ENCODE assay signal across 24 mouse cellular contexts in the genomic region with DNA sequence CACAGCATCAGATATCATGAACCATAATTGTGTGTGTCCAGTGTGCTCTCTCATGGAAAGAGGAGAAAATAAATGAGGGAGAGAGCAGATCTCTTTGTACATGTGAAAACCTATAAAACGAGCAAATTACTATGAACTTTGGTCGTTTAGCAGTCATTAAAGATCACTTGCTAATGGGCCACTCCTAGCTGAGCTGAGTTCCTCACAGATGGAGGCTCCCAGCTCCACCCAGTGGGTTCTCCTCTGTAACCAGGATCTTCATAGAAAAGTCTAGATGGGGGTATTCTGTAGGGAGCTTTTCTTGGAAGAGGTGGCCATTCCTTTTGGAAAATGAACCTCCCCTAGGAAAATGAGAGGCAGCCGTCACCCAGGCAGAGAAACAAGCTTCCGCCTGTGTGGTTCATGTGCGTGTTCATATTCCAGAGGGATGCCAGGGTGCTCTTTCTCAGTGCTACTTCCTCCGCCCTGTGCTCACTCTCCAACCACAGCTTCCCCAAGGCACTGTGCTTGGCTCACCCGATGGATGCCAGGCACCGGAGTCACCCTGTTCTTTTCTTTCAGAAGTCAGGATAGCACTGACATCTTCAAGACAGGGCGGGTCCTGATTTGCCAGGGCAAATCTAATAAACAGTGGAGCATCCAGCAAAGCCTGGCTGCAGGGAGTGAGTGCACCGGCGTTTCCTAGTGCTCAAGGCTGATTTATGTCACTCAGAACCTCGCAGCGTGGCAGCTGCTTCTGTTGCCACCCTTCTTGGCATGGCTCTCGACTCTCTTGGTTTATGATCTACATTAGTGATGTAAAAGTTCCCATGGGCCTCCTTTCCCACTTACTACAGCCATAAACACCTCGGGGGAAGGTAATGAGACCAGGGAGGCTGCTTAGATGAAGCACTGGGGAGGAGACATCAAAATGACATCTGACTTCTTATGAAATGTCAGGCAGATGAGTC. TPM values are rescaled to one million over a fixed set of nuclear protein-coding genes. Genes with fewer than 3 reads are reported as not detected.
DNase-seq lines count a peak whose midpoint lies in the region; ATAC-seq and TF ChIP-seq lines count a peak whose summit lies in the region.
"Had no signal": no experiment of that assay in that cellular context is flagged by ENCODE, and none has a peak within 500 bp of the region (broad histone marks: within the 10 kb centered on the region; RNA-seq: fewer than 3 reads in every experiment).

No protein-coding gene starts in this region.

- no peak for DNase-seq in embryonic facial prominence, embryonic 10.5 days (ENCODE audit: low spot score)
- DNase-seq in 3134 (ENCODE audit: extremely low read depth, insufficient read length, low spot score), result peak; percentile 56
- no peak for DNase-seq in kidney, adult 8-10 months
- DNase-seq: layer of hippocampus, adult 9-11 months; right cerebral cortex, postnatal 14 days had no signal

- H3K4me2 ChIP-seq in embryonic facial prominence, embryonic 13.5 days, result no peak overlapping the region
- H3K4me2 ChIP-seq in intestine, embryonic 15.5 days (replicated peaks), result no peak overlapping the region
- H3K4me2 ChIP-seq: hindbrain, embryonic 12.5 days; limb, embryonic 13.5 days; liver, embryonic 15.5 days; midbrain, embryonic 15.5 days; stomach, embryonic 15.5 days had no signal

- 66% methylated on average over 15 of the region's 15 CpGs for WGBS in embryonic facial prominence, embryonic 13.5 days
- 79% methylated on average over 15 of the region's 15 CpGs for WGBS in embryonic facial prominence, embryonic 10.5 days
- WGBS in intestine, embryonic 15.5 days, result 58% methylated on average over 15 of the region's 15 CpGs

- TF ChIP-seq POLR2A in ES-Bruce4 (IDR thresholded peaks at IDR 0.05; ENCODE audit: insufficient read depth, low read length), result no peak

- no peaks in the 10 kb centered on the region for H3K36me3 ChIP-seq in embryonic facial prominence, embryonic 13.5 days
- H3K36me3 ChIP-seq in embryonic facial prominence, embryonic 10.5 days (replicated peaks), result no peaks in the 10 kb centered on the region
- H3K36me3 ChIP-seq in ES-Bruce4 (ENCODE audit: control insufficient read depth, insufficient read depth, low read length, poor library complexity, severe bottlenecking), result no peaks in the 10 kb centered on the region
- H3K36me3 ChIP-seq in intestine, embryonic 15.5 days, result no peaks in the 10 kb centered on the region
- H3K36me3 ChIP-seq: hindbrain, embryonic 12.5 days; limb, embryonic 13.5 days; liver, embryonic 15.5 days; midbrain, embryonic 15.5 days; stomach, embryonic 15.5 days had no signal

- TF ChIP-seq CTCF in ES-Bruce4 (IDR thresholded peaks at IDR 0.05; ENCODE audit: low read depth, low read length), result no peak

- no peak overlapping the region for H3K27ac ChIP-seq in embryonic facial prominence, embryonic 13.5 days
- no peak overlapping the region for H3K27ac ChIP-seq in embryonic facial prominence, embryonic 10.5 days (replicated peaks)
- no peak overlapping the region for H3K27ac ChIP-seq in ES-Bruce4 (ENCODE audit: insufficient read depth, low read length)
- H3K27ac ChIP-seq in intestine, embryonic 15.5 days, result no peak overlapping the region
- H3K27ac ChIP-seq: hindbrain, embryonic 12.5 days; limb, embryonic 13.5 days; liver, embryonic 15.5 days; midbrain, embryonic 15.5 days; stomach, embryonic 15.5 days had no signal

- no peak overlapping the region for H3K4me3 ChIP-seq in embryonic facial prominence, embryonic 13.5 days
- no peak overlapping the region for H3K4me3 ChIP-seq in embryonic facial prominence, embryonic 10.5 days
- H3K4me3 ChIP-seq in ES-Bruce4 (ENCODE audit: low read depth, low read length), result peak overlapping the region; percentile 32; the same call in 1 of the 2 replicates
- no peak overlapping the region for H3K4me3 ChIP-seq in intestine, embryonic 15.5 days (replicated peaks)
- H3K4me3 ChIP-seq: hindbrain, embryonic 12.5 days; limb, embryonic 13.5 days; liver, embryonic 15.5 days; midbrain, embryonic 15.5 days; stomach, embryonic 15.5 days had no signal

- no peak for ATAC-seq in embryonic facial prominence, embryonic 13.5 days (ENCODE audit: insufficient number of reproducible peaks, insufficient read depth, low FRiP score, low TSS enrichment, low read depth)
- ATAC-seq in intestine, embryonic 15.5 days, result peak; percentile 51; the same call in 1 of the 2 replicates
- ATAC-seq in megakaryocyte-erythroid progenitor cell, adult 5-6 weeks (replicated peaks; ENCODE audit: low FRiP score, low TSS enrichment, poor library complexity, severe bottlenecking), result no peak
- ATAC-seq: lung, postnatal 0 days had no signal

- no peaks in the 10 kb centered on the region for H3K4me1 ChIP-seq in embryonic facial prominence, embryonic 13.5 days
- H3K4me1 ChIP-seq in embryonic facial prominence, embryonic 10.5 days, result no peaks in the 10 kb centered on the region
- no peaks in the 10 kb centered on the region for H3K4me1 ChIP-seq in ES-Bruce4 (ENCODE audit: control insufficient read depth, insufficient read depth, low read length)
- H3K4me1 ChIP-seq in intestine, embryonic 15.5 days (replicated peaks), result no peaks in the 10 kb centered on the region
- H3K4me1 ChIP-seq: hindbrain, embryonic 12.5 days; liver, embryonic 15.5 days; midbrain, embryonic 15.5 days; stomach, embryonic 15.5 days had no signal

- no peaks in the 10 kb centered on the region for H3K9me3 ChIP-seq in embryonic facial prominence, embryonic 13.5 days
- H3K9me3 ChIP-seq in embryonic facial prominence, embryonic 10.5 days, result no peaks in the 10 kb centered on the region
- no peaks in the 10 kb centered on the region for H3K9me3 ChIP-seq in ES-Bruce4 (replicated peaks; ENCODE audit: control insufficient read depth, insufficient read depth, low read length, poor library complexity, severe bottlenecking)
- H3K9me3 ChIP-seq in intestine, embryonic 15.5 days, result no peaks in the 10 kb centered on the region
- H3K9me3 ChIP-seq: hindbrain, embryonic 12.5 days; limb, embryonic 13.5 days; liver, embryonic 15.5 days; midbrain, embryonic 15.5 days; stomach, embryonic 15.5 days had no signal

- peaks cover 3% of the 10 kb centered on the region; the same call in 1 of the 2 replicates for H3K27me3 ChIP-seq in embryonic facial prominence, embryonic 13.5 days
- no peaks in the 10 kb centered on the region for H3K27me3 ChIP-seq in embryonic facial prominence, embryonic 10.5 days (replicated peaks; ENCODE audit: low read depth, poor library complexity, severe bottlenecking)
- H3K27me3 ChIP-seq in ES-Bruce4 (ENCODE audit: control insufficient read depth, insufficient read depth, low read length, poor library complexity, severe bottlenecking), result no peaks in the 10 kb centered on the region
- no peaks in the 10 kb centered on the region for H3K27me3 ChIP-seq in intestine, embryonic 15.5 days (replicated peaks)
- H3K27me3 ChIP-seq: hindbrain, embryonic 12.5 days; liver, embryonic 15.5 days; midbrain, embryonic 15.5 days; stomach, embryonic 15.5 days had no signal

- 0 out of 2 replicates have a peak overlapping the region, but pooled peaks have one; percentile 11 for H3K9ac ChIP-seq in embryonic facial prominence, embryonic 13.5 days
- H3K9ac ChIP-seq in ES-Bruce4 (ENCODE audit: low read depth, poor library complexity, severe bottlenecking), result no peak overlapping the region
- H3K9ac ChIP-seq in intestine, embryonic 15.5 days, result no peak overlapping the region
- H3K9ac ChIP-seq: forebrain, postnatal 0 days; hindbrain, embryonic 12.5 days; limb, embryonic 13.5 days; liver, embryonic 15.5 days; midbrain, embryonic 15.5 days; stomach, embryonic 15.5 days had no signal

- TF ChIP-seq EP300 in ES-Bruce4 (IDR thresholded peaks at IDR 0.05; ENCODE audit: insufficient read depth, low read depth, low read length), result no peak

RNA-seq across cellular contexts. Expression of gene Gm10181, which starts 46.8 kb away (rescaled TPM):
- polyA plus RNA-seq in embryonic facial prominence, embryonic 13.5 days (2015; fragmentation: Nextera tagmentation; extraction: Ambion mirVana), result not detected in 2 replicates
- polyA plus RNA-seq in embryonic facial prominence, embryonic 10.5 days (2016; fragmentation: Nextera tagmentation; extraction: Ambion mirVana), result not detected in 2 replicates
- not detected in 2 replicates for polyA plus RNA-seq in ES-Bruce4 (2011; ENCODE audit: insufficient read depth, insufficient read length, low read depth, missing spikeins)
- polyA plus RNA-seq in intestine, embryonic 15.5 days (2015; fragmentation: Nextera tagmentation; extraction: Ambion mirVana), result not detected in 2 replicates
- total RNA-seq in megakaryocyte-erythroid progenitor cell, adult 5-6 weeks (2014; fragmentation: Nextera tagmentation), result not detected in 2 replicates
- not detected in 2 replicates for total RNA-seq in megakaryocyte-erythroid progenitor cell, adult 5-6 weeks (2017)
- total RNA-seq: forebrain, postnatal 0 days; gastrocnemius, adult 18-20 months; heart, adult 8-10 months; left cerebral cortex, adult 8-10 months; megakaryocyte, adult 5-6 weeks had no signal
- polyA plus RNA-seq: embryonic facial prominence, embryonic 11.5 days; forebrain, postnatal 0 days; heart, postnatal 0 days; hindbrain, embryonic 12.5 days; kidney, adult 2 months; limb, embryonic 13.5 days; liver, embryonic 15.5 days; lung, postnatal 0 days; midbrain, embryonic 15.5 days; spleen, adult 2 months; stomach, embryonic 15.5 days had no signal
